Mouse (Mus musculus) heart, postnatal 0 days (tissue): ENCODE measurements at regions not wholly inside any gene's neighbourhood (a gene's known extent, or its start where the extent isn't known, plus 50 kb on each side); places are given as distances from the start of the nearest gene placed in this dataset.

ENCODE experiments used
- ATAC-seq: fragments of 200-750 bp; cut with Nextera tagmentation; 2 replicates; pipeline ENCODE4 v1.8.0; 2017; ENCODE audit warnings: low read depth, moderate number of reproducible peaks, moderate library complexity; ENCODE audit not compliant: insufficient read depth
- DNase-seq: peaks from one replicate; pipeline ENCODE4 v3.0.0-alpha.2; 2016; ENCODE audit warnings: low spot score
- H3K27ac ChIP-seq: fragments of 300-500 bp; sonication (generic); 2 replicates; pipeline ENCODE4 v1.5.1; 2014; ENCODE audit warnings: low read depth, mild to moderate bottlenecking
- H3K27me3 ChIP-seq: fragments of 300-500 bp; sonication (generic); 2 replicates; pipeline ENCODE4 v1.6.1; 2014; ENCODE audit warnings: low read length, mixed read lengths; ENCODE audit not compliant: control insufficient read depth, insufficient read depth
- H3K36me3 ChIP-seq: fragments of 300-500 bp; sonication (generic); replicated peaks from 2 replicates; pipeline ENCODE4 v1.6.1; 2014; ENCODE audit warnings: low read length, mixed read lengths; ENCODE audit not compliant: control insufficient read depth, insufficient read depth
- H3K4me1 ChIP-seq: fragments of 300-500 bp; sonication (generic); 2 replicates; pipeline ENCODE4 v1.6.1; 2014; ENCODE audit warnings: antibody characterized with exemption; ENCODE audit not compliant: control insufficient read depth, insufficient read depth
- H3K4me2 ChIP-seq: fragments of 300-500 bp; sonication (generic); 2 replicates; pipeline ENCODE4 v1.6.1; 2014; ENCODE audit warnings: low read depth, mild to moderate bottlenecking, low read length, moderate library complexity
- H3K4me3 ChIP-seq: fragments of 300-500 bp; sonication (generic); 2 replicates; pipeline ENCODE4 v1.5.1; 2014; ENCODE audit warnings: low read depth, low read length
- H3K9ac ChIP-seq: fragments of 300-500 bp; sonication (generic); replicated peaks from 2 replicates; pipeline ENCODE4 v1.6.1; 2014; ENCODE audit warnings: low read depth, low read length, mixed read lengths
- H3K9me3 ChIP-seq: fragments of 300-500 bp; sonication (generic); replicated peaks from 2 replicates; pipeline ENCODE4 v1.6.1; 2016; ENCODE audit warnings: low read length; ENCODE audit not compliant: control insufficient read depth
- CTCF ChIP-seq: IDR thresholded peaks from 2 replicates; pipeline ENCODE4 v1.5.1; 2016; ENCODE audit warnings: antibody characterized with exemption, control low read depth, low read depth
- EP300 ChIP-seq: IDR thresholded peaks from 2 replicates; pipeline ENCODE4 v1.6.1; 2016; ENCODE audit warnings: antibody characterized with exemption, low read depth
- WGBS: fragments of 180-500 bp; shearing (Covaris S2); extraction: QIAGEN DNeasy Blood & Tissue Kit; methylation state at CpG from one replicate; pipeline ENCODE4 v1.1.7; 2014; 5-methylcytosine and 5-hydroxymethylcytosine counted together

GRCm38 (mm10) chr5:111942792-111943191 is 209.1 kb downstream of the Gm26897 start:
- no peak for ATAC-seq
- 88% methylated on average over 2 of the region's 2 CpGs for WGBS
- Histone ChIP-seq H3K9ac (no peak overlapping the region), H3K4me1 (no peaks in the 10 kb centered on the region), H3K4me2 (no peak overlapping the region), H3K36me3 (no peaks in the 10 kb centered on the region), H3K27ac (no peak overlapping the region), H3K27me3 (peaks cover 39% of the 10 kb centered on the region), H3K9me3 (no peaks in the 10 kb centered on the region), H3K4me3 (no peak overlapping the region)
- DNase-seq = no peak
- TF ChIP-seq CTCF (no peak), EP300 (no peak)

GRCm38 (mm10) chr5:111943337-111944162 is 209.8 kb downstream of the Gm26897 start:
- DNase-seq (no peak), ATAC-seq (no peak)
- no peak for TF ChIP-seq CTCF
- no peak for TF ChIP-seq EP300
- Histone ChIP-seq H3K36me3 (no peaks in the 10 kb centered on the region), H3K27ac (no peak overlapping the region), H3K9ac (no peak overlapping the region), H3K27me3 (peaks cover 36% of the 10 kb centered on the region), H3K4me2 (no peak overlapping the region), H3K4me1 (no peaks in the 10 kb centered on the region), H3K9me3 (no peaks in the 10 kb centered on the region), H3K4me3 (no peak overlapping the region)
- 65% methylated on average over 21 of the region's 21 CpGs for WGBS

GRCm38 (mm10) chr5:111944273-111944971 is 210.7 kb downstream of the Gm26897 start:
- no peak for DNase-seq
- H3K36me3 ChIP-seq = no peaks in the 10 kb centered on the region
- H3K9me3 ChIP-seq = no peaks in the 10 kb centered on the region
- H3K4me1 ChIP-seq = no peaks in the 10 kb centered on the region
- H3K4me3 ChIP-seq = no peak overlapping the region
- H3K9ac ChIP-seq = no peak overlapping the region
- 23% methylated on average over 27 of the region's 28 CpGs for WGBS
- H3K27me3 ChIP-seq = peaks cover 36% of the 10 kb centered on the region
- TF ChIP-seq EP300 (no peak), CTCF (no peak)
- H3K27ac ChIP-seq = no peak overlapping the region
- H3K4me2 ChIP-seq = no peak overlapping the region
- ATAC-seq = no peak

GRCm38 (mm10) chr5:111944972-111945285 is 211.2 kb downstream of the Gm26897 start:
- 53% methylated on average over 3 of the region's 3 CpGs for WGBS
- no peak for ATAC-seq

GRCm38 (mm10) chr5:111946281-111946680 is 212.6 kb downstream of the Gm26897 start:
- DNase-seq = no peak
- H3K4me2 ChIP-seq = no peak overlapping the region
- no peak overlapping the region for H3K4me3 ChIP-seq
- no peaks in the 10 kb centered on the region for H3K4me1 ChIP-seq
- H3K9ac ChIP-seq = no peak overlapping the region
- 78% methylated on average over 11 of the region's 11 CpGs for WGBS
- ATAC-seq = no peak
- TF ChIP-seq EP300 (no peak), CTCF (no peak)
- H3K27ac ChIP-seq = no peak overlapping the region
- no peaks in the 10 kb centered on the region for H3K9me3 ChIP-seq
- H3K27me3 ChIP-seq = peaks cover 36% of the 10 kb centered on the region
- no peaks in the 10 kb centered on the region for H3K36me3 ChIP-seq

More at GRCm38 (mm10) chr5:111944972-111945285, 211.2 kb downstream of the Gm26897 start:
- Histone ChIP-seq H3K27ac (no peak overlapping the region), H3K4me2 (no peak overlapping the region), H3K4me1 (no peaks in the 10 kb centered on the region), H3K9me3 (no peaks in the 10 kb centered on the region), H3K36me3 (no peaks in the 10 kb centered on the region), H3K4me3 (no peak overlapping the region), H3K9ac (no peak overlapping the region), H3K27me3 (peaks cover 36% of the 10 kb centered on the region)
- no peak for TF ChIP-seq EP300
- TF ChIP-seq CTCF = no peak
- DNase-seq = no peak
